In the genomic region with DNA sequence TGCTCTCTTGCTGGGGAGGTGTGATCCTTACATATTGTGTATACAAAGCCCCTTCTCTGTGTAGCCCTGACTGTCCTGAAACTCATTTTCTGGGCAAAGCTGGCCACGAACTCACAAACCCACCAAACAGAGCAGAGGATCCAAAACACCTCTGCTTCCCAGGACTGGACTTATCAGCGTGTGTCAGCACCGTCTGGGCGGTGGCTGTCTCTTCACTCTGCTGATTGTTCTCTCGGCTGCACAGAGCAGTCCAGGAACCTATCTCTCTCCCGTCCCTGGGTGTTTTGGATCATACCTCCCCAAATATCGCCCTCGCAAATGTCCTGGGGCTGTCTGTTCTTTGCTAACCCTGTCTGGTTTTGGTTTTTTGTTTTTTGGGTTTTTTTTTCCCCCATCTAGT, we compare ENCODE assay signal across 18 mouse cellular contexts. TPM values are rescaled to one million over a fixed set of nuclear protein-coding genes. Genes with fewer than 3 reads are reported as not detected.
DNase-seq lines count a peak whose midpoint lies in the region; ATAC-seq lines count a peak whose summit lies in the region.
"Had no signal": no experiment of that assay in that cellular context is flagged by ENCODE, and none has a peak within 500 bp of the region (broad histone marks: within the 10 kb centered on the region; RNA-seq: fewer than 3 reads in every experiment).

No protein-coding gene starts in this region.

- H3K4me2 ChIP-seq in heart, embryonic 12.5 days: no peak overlapping the region
- peak overlapping the region; percentile 30 for H3K4me2 ChIP-seq in liver, embryonic 12.5 days
- H3K4me2 ChIP-seq: limb, embryonic 12.5 days; lung, embryonic 14.5 days; neural tube, embryonic 13.5 days had no signal

- no peaks in the 10 kb centered on the region for H3K36me3 ChIP-seq in heart, embryonic 12.5 days
- H3K36me3 ChIP-seq in liver, embryonic 12.5 days: no peaks in the 10 kb centered on the region
- H3K36me3 ChIP-seq: limb, embryonic 12.5 days; midbrain, embryonic 10.5 days; neural tube, embryonic 13.5 days had no signal

- H3K4me1 ChIP-seq in heart, embryonic 12.5 days (replicated peaks): 0 out of 2 replicates have a peak, but pooled peaks cover 6% of the 10 kb centered on the region
- peaks cover 22% of the 10 kb centered on the region for H3K4me1 ChIP-seq in liver, embryonic 12.5 days
- H3K4me1 ChIP-seq: limb, embryonic 12.5 days; midbrain, embryonic 10.5 days had no signal

- no peak for DNase-seq in heart, postnatal 4 days
- DNase-seq in c-Kit-positive CD71-positive TER-119-negative erythroid progenitor cells, embryonic 14.5 days (ENCODE audit: low read depth): peak; percentile 70
- no peak for DNase-seq in cerebellum, postnatal 14 days
- DNase-seq in retina, postnatal 1 day: no peak
- DNase-seq: cerebellum, adult 9-11 months; gastrocnemius, postnatal 36 days; lung, embryonic 14.5 days; lung, postnatal 36 days; thymus, postnatal 36 days had no signal

- WGBS in heart, embryonic 12.5 days: 40% methylated on average over 8 of the region's 8 CpGs
- WGBS in liver, embryonic 12.5 days (ENCODE audit: insufficient replicate concordance): 26% methylated on average over 8 of the region's 8 CpGs

- H3K27me3 ChIP-seq in heart, embryonic 12.5 days (replicated peaks): no peaks in the 10 kb centered on the region
- no peaks in the 10 kb centered on the region for H3K27me3 ChIP-seq in liver, embryonic 12.5 days (replicated peaks)
- H3K27me3 ChIP-seq: limb, embryonic 12.5 days; neural tube, embryonic 13.5 days had no signal

- H3K9me3 ChIP-seq in heart, embryonic 12.5 days (replicated peaks): no peaks in the 10 kb centered on the region
- no peaks in the 10 kb centered on the region for H3K9me3 ChIP-seq in liver, embryonic 12.5 days (replicated peaks)
- H3K9me3 ChIP-seq: limb, embryonic 12.5 days; midbrain, embryonic 10.5 days; neural tube, embryonic 13.5 days had no signal

- no peak overlapping the region for H3K4me3 ChIP-seq in heart, embryonic 12.5 days
- no peak overlapping the region for H3K4me3 ChIP-seq in liver, embryonic 12.5 days
- H3K4me3 ChIP-seq: limb, embryonic 12.5 days; midbrain, embryonic 10.5 days; neural tube, embryonic 13.5 days had no signal

- no peak overlapping the region for H3K27ac ChIP-seq in heart, embryonic 12.5 days (ENCODE audit: poor library complexity, severe bottlenecking)
- peak overlapping the region; percentile 80 for H3K27ac ChIP-seq in liver, embryonic 12.5 days
- H3K27ac ChIP-seq: limb, embryonic 12.5 days; midbrain, embryonic 10.5 days; neural tube, embryonic 13.5 days had no signal

- peak; percentile 68; the same call in 1 of the 2 replicates for ATAC-seq in heart, embryonic 12.5 days (ENCODE audit: insufficient number of reproducible peaks, low FRiP score)
- ATAC-seq in liver, embryonic 12.5 days: peak; percentile 96
- ATAC-seq in megakaryocyte-erythroid progenitor cell, adult 5-6 weeks (replicated peaks; ENCODE audit: low FRiP score, low TSS enrichment, poor library complexity, severe bottlenecking): peak; percentile 92
- ATAC-seq: forebrain, embryonic 14.5 days; hindbrain, embryonic 16.5 days; intestine, embryonic 16.5 days had no signal

- H3K9ac ChIP-seq in heart, embryonic 12.5 days: no peak overlapping the region
- peak overlapping the region; percentile 51 for H3K9ac ChIP-seq in liver, embryonic 12.5 days
- H3K9ac ChIP-seq: limb, embryonic 12.5 days; lung, embryonic 14.5 days; neural tube, embryonic 13.5 days had no signal

RNA-seq across cellular contexts. Expression of a gene that starts 15.4 kb away (rescaled TPM):
- polyA plus RNA-seq in heart, embryonic 12.5 days (2016; fragmentation: Nextera tagmentation; extraction: Ambion mirVana): 11.6 and 12.2 TPM in 2 replicates
- 10 to 100 TPM; 30.4 to 30.7 TPM for total RNA-seq in heart, postnatal 4 days (2021)
- 3.2 and 3.5 TPM in 2 replicates for polyA plus RNA-seq in liver, embryonic 12.5 days (2016; fragmentation: Nextera tagmentation; extraction: Ambion mirVana)
- total RNA-seq in megakaryocyte-erythroid progenitor cell, adult 5-6 weeks (2014; fragmentation: Nextera tagmentation): 0.49 and 0.59 TPM in 2 replicates
- 0.53 TPM in 1 of 2 replicates, not detected in the other for total RNA-seq in megakaryocyte-erythroid progenitor cell, adult 5-6 weeks (2017)

RNA-seq across cellular contexts. Expression of a gene that starts 48.3 kb away (rescaled TPM):
- 16.5 and 17.8 TPM in 2 replicates for polyA plus RNA-seq in heart, embryonic 12.5 days (2016; fragmentation: Nextera tagmentation; extraction: Ambion mirVana)
- total RNA-seq in heart, postnatal 4 days (2021): 10 to 100 TPM; 21.6 to 22.4 TPM
- polyA plus RNA-seq in liver, embryonic 12.5 days (2016; fragmentation: Nextera tagmentation; extraction: Ambion mirVana): 26.4 and 28.2 TPM in 2 replicates
- total RNA-seq in megakaryocyte-erythroid progenitor cell, adult 5-6 weeks (2014; fragmentation: Nextera tagmentation): 28.5 and 34.9 TPM in 2 replicates
- total RNA-seq in megakaryocyte-erythroid progenitor cell, adult 5-6 weeks (2017): 8.5 and 9.6 TPM in 2 replicates

Comparison
In these comparisons a context has a peak if more than half of its experiments do, and no peak if none do; other contexts are left out.
1. RNA of a gene that starts 15.4 kb away (total RNA-seq): 30.4 to 30.7 TPM in heart, postnatal 4 days; 0.49 to 0.59 TPM in megakaryocyte-erythroid progenitor cell, adult 5-6 weeks; every median in the first group is over 10 times any median in the second.
2. Peak in every context shown above with its lines, with median percentiles within 50 percentile points of each other: ATAC-seq.